Mouse (Mus musculus) ES-E14 (cell line): ENCODE measurements around the gene Cipc.

Experiments
- CHD2 ChIP-seq: IDR thresholded peaks from 2 replicates; pipeline ENCODE4 v1.6.1; 2014; ENCODE audit warnings: mild to moderate bottlenecking, low read depth, low read length, inconsistent platforms
- ZC3H11A ChIP-seq: IDR thresholded peaks from 2 replicates; pipeline ENCODE4 v1.6.1; 2012; ENCODE audit warnings: low read depth, mild to moderate bottlenecking, inconsistent platforms, low read length, borderline replicate concordance
- ZNF384 ChIP-seq: IDR thresholded peaks from 2 replicates; pipeline ENCODE4 v1.6.1; 2012; ENCODE audit warnings: low read depth, low read length, inconsistent platforms

- TF ChIP-seq ZC3H11A (no peak), CHD2 (no peak), ZNF384 (no peak)
Observed at GRCm38 (mm10) chr12:86986562-86986961, 39.7 kb downstream of the Cipc start.
